Mouse (Mus musculus): ENCODE data around the gene Dbt.
"Not testable (repeated sequence)": the region's sequence is repeated elsewhere in the genome, so short reads cannot be mapped to it uniquely, and the experiment has no call there.

The Dbt gene

GRCm38 (mm10) chr3:116542070-116542469, 29.2 kb downstream of the Dbt start:
- no peak for DNase-seq (ENCODE audit: low spot score)

DNA sequence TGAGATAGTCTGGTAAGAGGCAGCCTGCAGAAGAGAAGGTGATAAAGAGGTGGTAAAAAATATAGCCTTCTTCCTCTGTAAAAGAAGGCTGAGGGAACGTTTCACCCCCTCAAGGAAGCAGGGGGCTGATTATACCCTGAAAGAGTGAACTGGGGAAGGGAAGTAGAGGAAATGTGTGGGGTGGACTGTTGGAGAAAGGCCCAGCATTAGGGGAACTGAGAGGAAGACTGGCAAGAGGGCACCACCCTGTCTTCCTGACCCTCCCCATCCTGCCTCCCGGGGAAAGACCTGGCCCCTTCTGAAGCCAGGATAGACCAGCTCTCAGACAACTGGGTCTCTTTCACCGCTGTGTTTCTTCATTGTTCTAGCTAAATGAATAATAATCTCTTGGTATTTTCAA, 29.7 kb downstream of the Dbt start:
- no peak for DNase-seq (ENCODE audit: low spot score)

DNA sequence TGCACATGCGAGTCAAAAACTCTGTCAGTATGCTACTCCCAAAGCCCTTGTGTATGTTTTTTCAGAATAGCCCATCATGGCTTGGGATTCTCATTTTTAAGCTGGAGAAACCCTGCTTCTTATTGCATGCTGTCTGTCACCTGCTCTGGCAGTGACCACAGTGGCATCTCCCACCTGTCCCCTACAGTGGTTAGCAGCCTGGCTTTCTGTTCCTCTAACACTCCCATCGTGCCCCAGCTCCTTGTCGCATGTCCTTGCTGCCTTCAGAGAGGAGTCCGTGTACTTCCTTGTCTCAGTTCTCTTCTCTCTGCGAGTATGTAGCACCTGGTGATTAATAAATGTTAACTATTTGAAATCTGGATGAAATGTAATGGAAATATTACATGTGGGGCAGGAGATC, 34.6 kb downstream of the Dbt start:
- no peak for DNase-seq (ENCODE audit: low spot score)

DNA sequence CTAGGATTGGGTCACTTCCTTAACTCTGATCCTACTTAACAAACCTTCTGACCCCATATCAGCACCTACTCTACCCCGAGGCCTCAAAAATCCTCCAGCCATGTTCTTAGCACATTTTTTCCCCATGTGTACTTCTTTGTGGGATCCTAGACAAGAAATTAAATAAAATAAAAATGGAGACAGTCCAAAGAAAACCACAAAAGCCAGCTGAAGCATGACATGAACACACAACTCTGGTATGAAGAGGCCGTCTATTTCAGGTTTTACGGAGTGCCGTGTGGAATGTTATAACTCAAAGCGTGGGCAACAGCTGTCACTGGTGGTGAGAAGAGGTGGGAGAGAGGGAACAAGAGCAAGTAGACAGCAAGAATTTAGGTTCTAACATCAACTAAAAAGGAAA, 38.5 kb downstream of the Dbt start:
- DNase-seq (ENCODE audit: low spot score) = no peak

DNA sequence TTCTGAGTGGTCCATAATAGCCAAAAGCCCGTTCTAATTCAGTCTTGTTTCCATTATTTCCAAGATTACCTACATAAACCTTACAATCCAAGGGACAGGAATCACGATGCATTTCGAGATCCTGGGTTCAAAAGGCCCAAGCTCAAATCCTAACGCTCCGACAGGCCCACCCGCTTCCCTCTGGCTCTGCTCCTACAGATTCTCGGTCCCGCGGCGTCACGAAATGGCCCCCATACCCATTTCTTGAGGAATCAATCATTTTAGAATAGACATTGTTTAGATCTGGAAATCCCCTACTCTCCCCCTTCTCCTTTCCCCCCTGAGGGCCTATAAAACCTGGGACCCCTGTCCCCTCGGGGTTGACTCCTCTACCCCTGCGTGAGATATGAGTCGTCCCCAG, 48.4 kb downstream of the Dbt start:
- not testable (repeated sequence) for DNase-seq (ENCODE audit: low spot score)

GRCm38 (mm10) chr3:116562408-116563094, 49.7 kb downstream of the Dbt start, which contains the start of gene Lrrc39:
Gene Lrrc39 (plus strand): TSS chr3:116562973.
- peak; percentile 71 for DNase-seq (ENCODE audit: low spot score)

DNA sequence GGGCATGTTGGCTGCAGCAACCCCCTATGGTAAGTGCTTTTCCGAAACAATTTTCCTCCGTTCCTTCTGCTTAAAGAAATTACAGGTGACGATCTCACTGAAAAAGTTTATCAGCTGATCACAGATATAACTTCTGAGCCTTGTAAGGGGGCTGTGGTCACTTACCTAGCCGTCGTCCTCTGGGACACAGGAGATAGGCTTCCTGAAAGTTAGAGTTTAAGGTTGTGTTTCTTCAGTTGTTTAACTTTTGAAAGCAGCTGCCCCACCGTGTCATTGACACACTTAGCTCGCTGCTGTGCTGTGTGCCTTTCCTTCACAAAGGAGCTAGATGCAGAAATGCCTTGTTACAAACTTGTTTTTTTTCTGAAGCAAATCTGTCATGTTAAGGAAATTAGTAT, 50.2 kb downstream of the Dbt start:
- no peak for DNase-seq (ENCODE audit: low spot score)

DNA sequence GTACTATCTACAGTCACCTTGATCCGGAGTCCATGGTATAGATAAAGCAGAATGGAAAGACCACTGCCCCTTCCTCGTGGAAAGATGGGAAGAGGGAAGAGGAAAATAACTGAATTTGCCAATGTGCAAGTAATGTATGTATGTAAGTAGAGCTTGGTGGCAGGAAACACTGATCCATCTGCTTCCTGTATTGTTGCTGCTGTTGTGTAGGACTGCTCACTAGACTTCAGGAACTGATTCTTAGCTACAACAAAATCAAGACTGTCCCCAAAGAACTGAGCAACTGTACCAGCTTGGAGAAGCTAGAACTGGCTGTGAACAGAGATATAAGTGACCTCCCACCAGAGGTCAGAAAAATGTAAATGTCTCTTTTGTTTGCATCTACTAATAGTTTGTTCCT, 57.8 kb downstream of the Dbt start:
- no peak for DNase-seq (ENCODE audit: low spot score)

DNA sequence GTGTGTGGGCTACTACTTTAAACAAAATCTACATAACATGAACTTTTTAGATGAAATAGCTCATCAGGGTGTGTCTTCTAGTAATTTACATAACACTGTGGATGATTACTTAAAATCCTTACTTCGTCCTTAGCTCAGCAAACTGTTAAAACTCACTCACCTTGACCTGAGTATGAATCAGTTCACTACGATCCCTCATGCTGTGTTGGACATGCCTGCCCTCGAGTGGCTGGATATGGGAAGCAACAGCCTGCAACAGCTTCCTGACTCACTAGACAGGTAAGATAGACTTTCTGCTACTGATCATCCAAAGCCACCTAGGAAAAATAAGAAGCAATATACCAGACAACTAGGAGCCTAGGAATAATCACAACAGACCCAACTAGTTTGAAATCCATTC, 64.4 kb downstream of the Dbt start:
- DNase-seq (ENCODE audit: low spot score) = no peak

DNA sequence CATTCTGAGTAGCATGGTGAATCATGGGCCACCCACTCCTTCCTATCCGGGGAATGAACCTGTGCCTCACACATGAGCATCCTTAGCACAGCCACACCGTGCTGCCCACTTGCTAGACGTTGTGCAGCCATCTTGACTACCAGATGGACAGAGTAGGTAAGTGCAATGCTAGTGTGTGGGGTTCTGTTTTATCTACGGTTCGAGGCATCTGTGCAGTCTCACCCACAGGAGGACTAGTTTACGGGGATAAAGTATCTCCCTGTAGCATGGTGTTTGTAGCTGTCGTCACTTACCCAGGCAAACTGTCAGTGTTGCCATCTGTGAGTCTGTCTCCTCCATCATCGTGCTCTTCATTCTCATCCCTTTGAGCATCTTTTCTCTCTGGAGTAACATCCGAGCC, 69.3 kb downstream of the Dbt start:
- DNase-seq (ENCODE audit: low spot score) = no peak

GRCm38 (mm10) chr3:116594076-116594727, 81.3 kb downstream of the Dbt start:
- DNase-seq (ENCODE audit: low spot score) = no peak

DNA sequence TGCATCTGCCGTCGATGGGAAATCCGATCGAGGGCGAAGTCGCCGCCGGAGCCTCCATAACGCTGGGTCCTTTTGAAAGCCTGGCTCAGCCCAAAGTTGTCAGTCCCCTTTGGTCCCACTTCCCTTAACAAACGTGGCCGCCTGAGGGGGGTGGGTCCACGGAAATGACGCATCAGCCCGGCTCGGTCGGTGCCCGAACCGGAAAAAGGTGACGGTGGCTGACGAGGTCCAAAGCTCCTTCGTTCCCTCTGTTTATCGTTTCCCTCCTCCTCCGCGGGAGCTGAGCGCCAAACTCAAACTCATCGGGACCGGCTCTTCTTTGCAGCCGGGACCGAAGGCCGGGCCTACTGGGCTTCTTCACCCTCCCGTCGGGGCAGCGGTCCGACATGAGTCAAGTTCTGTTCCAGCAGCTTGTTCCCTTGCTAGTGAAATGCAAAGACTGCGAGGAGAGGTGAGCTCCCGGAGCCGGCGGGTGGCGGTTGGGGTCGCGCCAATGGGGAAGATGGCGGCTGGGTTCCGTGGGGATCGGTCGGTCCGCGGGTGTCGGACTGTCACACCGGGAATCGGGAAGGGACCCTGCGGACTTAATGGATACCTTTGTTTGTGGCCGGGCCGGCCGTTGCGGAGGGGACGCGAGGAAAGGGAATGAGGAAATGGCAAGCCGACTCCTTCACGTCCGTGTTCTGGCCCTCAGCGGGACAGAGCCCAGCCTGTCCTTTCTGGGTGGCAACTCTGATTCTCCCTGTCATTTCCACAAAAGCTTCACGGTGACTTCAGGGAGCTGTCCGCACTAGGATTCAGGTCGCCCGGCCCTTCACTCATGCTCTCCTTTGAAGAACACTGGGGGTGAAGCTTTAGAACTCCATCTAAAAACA, 82.1 kb downstream of the Dbt start, which contains the start of gene Sass6:
Gene Sass6 (plus strand): TSS at position 255 of the 875 bp plus-strand sequence.
- peak; percentile 95 for DNase-seq (ENCODE audit: low spot score)

DNA sequence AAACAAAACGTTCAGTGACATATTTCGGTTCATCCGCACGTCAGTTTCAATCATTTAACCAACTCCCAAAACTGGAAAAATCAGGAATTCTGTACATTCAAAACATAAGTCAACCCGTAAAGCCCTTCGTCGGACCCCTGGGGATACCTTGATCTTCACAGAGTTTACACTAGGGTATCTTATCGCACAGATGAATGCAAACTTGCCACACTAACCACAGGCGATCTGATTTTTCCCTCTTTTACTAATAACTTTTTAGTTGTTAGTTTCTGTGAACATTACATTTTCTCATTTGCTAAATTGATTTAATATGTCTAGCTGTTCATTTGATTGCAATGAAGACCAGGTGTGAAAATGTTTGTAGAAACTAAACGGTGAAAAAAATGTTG, 82.7 kb downstream of the Dbt start:
- DNase-seq (ENCODE audit: low spot score) = no peak
